Mouse (Mus musculus) ES-E14 (cell line): ENCODE results near the gene Dynlrb1. TPM values are rescaled to one million over a fixed set of nuclear protein-coding genes. Genes with fewer than 3 reads are reported as not detected.

ENCODE experiments used
- DNase-seq: peaks from one replicate; pipeline ENCODE4 v3.0.0-alpha.2; 2013; ENCODE audit warnings: low read depth, low spot score
- H3K27ac ChIP-seq: 2 replicates; pipeline ENCODE4 v1.5.1; 2012; ENCODE audit warnings: low read depth, mild to moderate bottlenecking, low read length, moderate library complexity, mixed read lengths; ENCODE audit not compliant: poor library complexity, insufficient read depth, severe bottlenecking
- H3K36me3 ChIP-seq: 2 replicates; pipeline ENCODE4 v1.6.1; 2012; ENCODE audit warnings: mild to moderate bottlenecking, low read length, moderate library complexity, mixed read lengths; ENCODE audit not compliant: control insufficient read depth, poor library complexity, insufficient read depth, severe bottlenecking
- H3K4me1 ChIP-seq, 2 experiments: fragments of 150-350 bp in 1 of 2; sonication (generic) in 1 of 2; 2 replicates each; pipeline ENCODE4 v1.6.1; 2012; ENCODE audit warnings: low read length in 2 of 2, mild to moderate bottlenecking in 1 of 2, mixed read lengths in 1 of 2; ENCODE audit not compliant: control insufficient read depth in 2 of 2, insufficient read depth in 2 of 2, poor library complexity in 1 of 2
- H3K4me3 ChIP-seq, 2 experiments: fragments of 150-350 bp in 1 of 2; sonication (generic) in 1 of 2; 2 replicates each; pipeline ENCODE4 v1.5.1; 2012; ENCODE audit warnings: low read length in 2 of 2, low read depth in 1 of 2, mild to moderate bottlenecking in 1 of 2, mixed read lengths in 1 of 2; ENCODE audit not compliant: insufficient read depth in 1 of 2, poor library complexity in 1 of 2, severe bottlenecking in 1 of 2
- H3K9ac ChIP-seq: 2 replicates; pipeline ENCODE4 v1.6.1; 2012; ENCODE audit warnings: low read depth, mild to moderate bottlenecking, low read length, mixed read lengths; ENCODE audit not compliant: poor library complexity, insufficient read depth, severe bottlenecking
- H3K9me3 ChIP-seq: fragments of 150-350 bp; sonication (generic); 2 replicates; pipeline ENCODE4 v1.6.1; 2012; ENCODE audit warnings: low read depth, mild to moderate bottlenecking, low read length; ENCODE audit not compliant: control insufficient read depth, insufficient read depth
- CHD2 ChIP-seq: IDR thresholded peaks from 2 replicates; pipeline ENCODE4 v1.6.1; 2014; ENCODE audit warnings: mild to moderate bottlenecking, low read depth, low read length, inconsistent platforms
- HCFC1 ChIP-seq: IDR thresholded peaks from 2 replicates; pipeline ENCODE4 v1.6.1; 2012; ENCODE audit warnings: low read length, inconsistent platforms, borderline replicate concordance; ENCODE audit not compliant: insufficient read depth
- MAFK ChIP-seq: IDR thresholded peaks from 2 replicates; pipeline ENCODE4 v1.6.1; 2014; ENCODE audit warnings: mild to moderate bottlenecking, low read depth, low read length, inconsistent platforms; ENCODE audit not compliant: insufficient read depth
- ZC3H11A ChIP-seq: IDR thresholded peaks from 2 replicates; pipeline ENCODE4 v1.6.1; 2012; ENCODE audit warnings: low read depth, mild to moderate bottlenecking, inconsistent platforms, low read length, borderline replicate concordance
- ZNF384 ChIP-seq: IDR thresholded peaks from 2 replicates; pipeline ENCODE4 v1.6.1; 2012; ENCODE audit warnings: low read depth, low read length, inconsistent platforms
- in situ Hi-C, 2 experiments: fragments of 600-800 bp; cut with MboI; formaldehyde crosslinking; loops; one replicate each; pipeline ENCODE4 v1.15.1; 2025; ENCODE audit warnings: low sequenced_read_pairs in 2 of 2, inconsistent platforms in 1 of 2; ENCODE audit not compliant: unreplicated experiment in 2 of 2
- total RNA-seq: library from RNA; depleted of rRNA; stranded (reverse); fragments of 300-350 nt; gene quantifications from 2 replicates; pipeline ENCODE4 v1.2.3, GENCODE M21; 2012

Dynlrb1 gene
- total RNA-seq, 1 experiment = 139 TPM

GRCm38 (mm10) chr2:155246231-155246630 is 9.9 kb downstream of the Dynlrb1 start:
- TF ChIP-seq CHD2 (no peak), MAFK (no peak), ZC3H11A (no peak), HCFC1 (no peak), ZNF384 (no peak)
- Histone ChIP-seq H3K36me3 (peaks cover 35% of the 10 kb centered on the region), H3K4me3 (no peak overlapping the region), H3K9me3 (no peaks in the 10 kb centered on the region), H3K27ac (no peak overlapping the region; the same call in 1 of the 2 replicates), H3K4me1 (no peaks in the 10 kb centered on the region), H3K9ac (no peak overlapping the region)
- DNase-seq = no peak
- in situ Hi-C loops = no loop called here

- no peak for TF ChIP-seq CHD2
- TF ChIP-seq ZC3H11A = no peak
- no peak for TF ChIP-seq ZNF384
- no peak for TF ChIP-seq MAFK
- TF ChIP-seq HCFC1 = no peak
- in situ Hi-C loops = no loop called here
- Histone ChIP-seq H3K4me3 (no peak overlapping the region), H3K9me3 (no peaks in the 10 kb centered on the region), H3K4me1 (no peaks in the 10 kb centered on the region), H3K9ac (no peak overlapping the region), H3K36me3 (peaks cover 29% of the 10 kb centered on the region), H3K27ac (no peak overlapping the region)
- no peak for DNase-seq
Observed at GRCm38 (mm10) chr2:155248206-155248605, 11.9 kb downstream of the Dynlrb1 start.

- Histone ChIP-seq H3K4me1 (no peaks in the 10 kb centered on the region), H3K36me3 (peaks cover 26% of the 10 kb centered on the region), H3K27ac (no peak overlapping the region), H3K9me3 (no peaks in the 10 kb centered on the region), H3K9ac (no peak overlapping the region), H3K4me3 (no peak overlapping the region)
- in situ Hi-C loops = no loop called here
- no peak for TF ChIP-seq CHD2
- TF ChIP-seq MAFK = no peak
- no peak for DNase-seq
Observed at GRCm38 (mm10) chr2:155248718-155249117, 12.4 kb downstream of the Dynlrb1 start.

GRCm38 (mm10) chr2:155249588-155249987 is 13.3 kb downstream of the Dynlrb1 start:
- H3K4me3 ChIP-seq = no peak overlapping the region
- no peaks in the 10 kb centered on the region for H3K4me1 ChIP-seq
- peaks cover 22% of the 10 kb centered on the region for H3K36me3 ChIP-seq
- no peak overlapping the region for H3K27ac ChIP-seq
- H3K9me3 ChIP-seq = no peaks in the 10 kb centered on the region
- DNase-seq = no peak
- H3K9ac ChIP-seq = no peak overlapping the region
- in situ Hi-C loops = no loop called here
- no peak for TF ChIP-seq ZNF384
- TF ChIP-seq HCFC1 = no peak
- TF ChIP-seq MAFK = no peak
- no peak for TF ChIP-seq ZC3H11A
- no peak for TF ChIP-seq CHD2

- Histone ChIP-seq H3K9ac (no peak overlapping the region), H3K36me3 (no peaks in the 10 kb centered on the region), H3K9me3 (no peaks in the 10 kb centered on the region), H3K27ac (no peak overlapping the region), H3K4me1 (no peaks in the 10 kb centered on the region), H3K4me3 (no peak overlapping the region)
- DNase-seq = no peak
- in situ Hi-C loops = no loop called here
- no peak for TF ChIP-seq MAFK
Observed at GRCm38 (mm10) chr2:155265526-155265925, 29.2 kb downstream of the Dynlrb1 start.
